Mouse (Mus musculus): ENCODE measurements around the gene Olfr937.

Gene Olfr937

DNA sequence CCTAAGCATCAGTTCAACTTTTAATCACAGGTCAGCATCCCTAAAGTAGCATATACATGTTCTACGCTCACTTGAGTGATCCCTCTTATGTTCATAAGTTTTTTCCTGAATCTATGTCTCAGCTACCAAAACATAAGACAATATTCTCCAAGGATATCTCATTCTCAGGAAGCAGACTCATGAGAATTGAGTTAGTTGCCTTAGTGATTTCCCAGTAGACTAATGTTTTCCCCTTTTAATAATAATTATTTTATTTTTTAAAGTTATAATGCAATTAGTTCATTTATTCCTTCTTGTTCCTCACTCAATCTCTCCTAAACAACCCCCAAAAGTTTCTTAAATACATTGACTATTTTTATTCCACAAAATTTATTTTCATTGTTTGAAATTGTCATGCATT is at the start of gene Olfr937:
Olfr937 (minus strand) TSS at position 101 of the 400 bp plus-strand sequence.
- no peak for DNase-seq (ENCODE audit: inconsistent ontology term)

DNA sequence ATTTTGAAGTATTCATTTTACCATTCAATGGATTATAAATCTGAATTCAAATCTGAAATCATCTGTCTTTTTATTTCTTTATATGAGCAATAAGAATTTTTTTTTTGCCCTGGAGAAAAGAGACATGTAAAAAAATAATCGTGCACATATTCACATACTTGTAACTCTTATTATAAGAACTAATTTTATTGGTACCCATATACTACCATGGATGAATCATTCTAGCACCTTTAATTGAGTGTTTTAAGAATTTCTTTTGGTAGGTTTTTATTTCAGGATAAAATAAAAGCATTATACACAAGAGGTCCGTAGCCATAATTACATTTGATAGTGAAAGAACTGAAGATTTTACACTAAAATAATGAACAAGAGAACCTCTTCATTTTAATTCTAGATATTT is 14.0 kb upstream of the Olfr937 start, which contains the start of gene Olfr938:
Olfr938 (minus strand) TSS at position 101 of the 400 bp plus-strand sequence.
- DNase-seq (ENCODE audit: inconsistent ontology term), result no peak

DNA sequence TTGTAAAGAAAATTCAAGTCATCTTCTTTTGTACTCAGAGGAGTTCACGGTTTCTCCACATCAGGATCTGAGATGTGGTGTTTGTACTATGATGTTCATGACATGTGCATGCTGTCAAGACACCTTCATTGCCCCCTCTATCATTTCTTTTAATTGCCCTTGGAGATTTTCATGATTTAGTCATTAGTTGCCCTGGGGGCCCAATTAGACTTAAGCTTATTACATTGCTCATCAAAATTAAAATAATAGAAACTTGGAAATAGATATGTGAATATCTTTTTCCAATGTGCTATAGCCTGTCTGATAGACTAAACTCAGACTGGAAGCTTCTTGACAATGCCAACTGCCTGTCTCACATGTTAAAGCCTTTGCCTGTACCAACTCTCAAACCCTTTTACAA is 41.5 kb downstream of the Olfr937 start, which contains the start of gene Olfr146:
Olfr146 (minus strand) TSS at position 101 of the 400 bp plus-strand sequence.
- DNase-seq (ENCODE audit: inconsistent ontology term), result no peak
